12 mouse cellular contexts compared by ENCODE assay signal in the genomic region with DNA sequence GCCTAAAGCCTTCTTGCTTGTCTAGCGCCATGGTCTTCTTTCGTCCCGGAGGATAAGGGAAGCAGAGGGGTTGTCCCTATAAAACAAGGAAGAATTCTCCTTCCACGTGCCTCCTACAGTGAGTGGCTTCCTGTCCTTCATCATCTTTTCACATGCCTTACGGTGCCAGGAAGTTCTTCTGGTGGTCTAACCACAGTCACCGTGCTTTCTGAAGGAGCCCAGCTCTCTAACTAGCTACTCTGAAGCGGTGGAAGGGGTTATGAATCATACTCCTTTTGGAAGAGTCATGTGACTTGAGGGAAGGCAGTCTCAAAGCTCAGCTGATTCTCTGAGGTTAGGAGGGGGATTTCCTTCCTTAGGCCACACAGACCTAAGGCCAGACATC. TPM values are rescaled to one million over a fixed set of nuclear protein-coding genes. Genes with fewer than 3 reads are reported as not detected.
DNase-seq lines count a peak whose midpoint lies in the region; ATAC-seq lines count a peak whose summit lies in the region.
"Had no signal": no experiment of that assay in that cellular context is flagged by ENCODE, and none has a peak within 500 bp of the region (broad histone marks: within the 10 kb centered on the region; RNA-seq: fewer than 3 reads in every experiment).

No protein-coding gene starts in this region.

- no peak; the same call in 1 of the 2 replicates for ATAC-seq in heart, embryonic 16.5 days (replicated peaks; ENCODE audit: extremely low read depth, insufficient read depth, low FRiP score)
- no peak for ATAC-seq in liver, embryonic 16.5 days (ENCODE audit: low read depth)
- ATAC-seq: hindbrain, postnatal 0 days had no signal

- H3K27ac ChIP-seq in heart, embryonic 16.5 days (ENCODE audit: low read length), result peak overlapping the region; percentile 39; the same call in 1 of the 2 replicates
- peak overlapping the region; percentile 61 for H3K27ac ChIP-seq in liver, embryonic 16.5 days (ENCODE audit: low read length)
- H3K27ac ChIP-seq: hindbrain, postnatal 0 days; limb, embryonic 10.5 days had no signal

- no peak overlapping the region for H3K9ac ChIP-seq in heart, embryonic 16.5 days (ENCODE audit: low read length)
- H3K9ac ChIP-seq in liver, embryonic 16.5 days (ENCODE audit: low read depth, low read length), result no peak overlapping the region

- no peak for DNase-seq in heart, adult 11 months
- peak; percentile 29 for DNase-seq in 3T3-L1 (ENCODE audit: low read depth, low spot score)
- peak; percentile 68 for DNase-seq in T-cell, adult 2 months (ENCODE audit: low spot score)
- no peak for DNase-seq in gastrocnemius, postnatal 10 days
- no peak for DNase-seq in testis, postnatal 14 days (ENCODE audit: low spot score)
- no peak for DNase-seq in adrenal gland, adult 2 months
- DNase-seq: cerebellum, postnatal 14 days; kidney, postnatal 36 days had no signal

- no peaks in the 10 kb centered on the region for H3K36me3 ChIP-seq in heart, embryonic 16.5 days (ENCODE audit: control insufficient read depth, insufficient read depth)
- H3K36me3 ChIP-seq in liver, embryonic 16.5 days (ENCODE audit: control insufficient read depth, insufficient read depth), result no peaks in the 10 kb centered on the region; the same call in 1 of the 2 replicates
- H3K36me3 ChIP-seq: limb, embryonic 10.5 days had no signal

- H3K9me3 ChIP-seq in heart, embryonic 16.5 days (replicated peaks; ENCODE audit: control insufficient read depth, low read length), result no peaks in the 10 kb centered on the region
- no peaks in the 10 kb centered on the region; the same call in 1 of the 2 replicates for H3K9me3 ChIP-seq in liver, embryonic 16.5 days (replicated peaks; ENCODE audit: control insufficient read depth, low read length)
- H3K9me3 ChIP-seq: limb, embryonic 10.5 days had no signal

- H3K4me3 ChIP-seq in heart, embryonic 16.5 days (ENCODE audit: low read length), result no peak overlapping the region
- H3K4me3 ChIP-seq in liver, embryonic 16.5 days (ENCODE audit: low read depth, low read length), result no peak overlapping the region
- H3K4me3 ChIP-seq: limb, embryonic 10.5 days had no signal

- WGBS in heart, embryonic 16.5 days, result 57% methylated on average over 7 of the region's 7 CpGs
- 14% methylated on average over 7 of the region's 7 CpGs for WGBS in liver, embryonic 16.5 days (ENCODE audit: insufficient replicate concordance)

- H3K27me3 ChIP-seq in heart, embryonic 16.5 days (ENCODE audit: control insufficient read depth, insufficient read depth, low read length), result no peaks in the 10 kb centered on the region
- no peaks in the 10 kb centered on the region for H3K27me3 ChIP-seq in liver, embryonic 16.5 days (ENCODE audit: control insufficient read depth, insufficient read depth, low read depth, low read length)

- H3K4me2 ChIP-seq in heart, embryonic 16.5 days (ENCODE audit: low read depth, low read length), result peak overlapping the region; percentile 4; the same call in 1 of the 2 replicates
- H3K4me2 ChIP-seq in liver, embryonic 16.5 days (ENCODE audit: low read depth, low read length), result peak overlapping the region; percentile 7; the same call in 1 of the 2 replicates

- no peaks in the 10 kb centered on the region for H3K4me1 ChIP-seq in heart, embryonic 16.5 days (ENCODE audit: control insufficient read depth, insufficient read depth, low read length)
- peaks cover 5% of the 10 kb centered on the region; the same call in 1 of the 2 replicates for H3K4me1 ChIP-seq in liver, embryonic 16.5 days (ENCODE audit: control insufficient read depth, low read depth, low read length)
- H3K4me1 ChIP-seq: limb, embryonic 10.5 days had no signal

RNA-seq across cellular contexts. Expression of gene Vav1, which starts 11.8 kb away (rescaled TPM):
- 6.6 and 13.5 TPM in 2 replicates for polyA plus RNA-seq in heart, embryonic 16.5 days (2015; fragmentation: Nextera tagmentation; extraction: Ambion mirVana)
- 13.7 and 14.4 TPM in 2 replicates for polyA plus RNA-seq in liver, embryonic 16.5 days (2015; fragmentation: Nextera tagmentation; extraction: Ambion mirVana)
- 1 to 10 TPM; 1.5 to 2.4 TPM for total RNA-seq in gastrocnemius, postnatal 10 days (2021)
- 1 to 10 TPM; 2.0 to 4.3 TPM for total RNA-seq in adrenal gland, adult 2 months (2021)
- 1.1 and 1.3 TPM in 2 replicates for polyA plus RNA-seq in adrenal gland, adult 2 months (2012; rRNA removed)

RNA-seq across cellular contexts. Expression of gene Trip10, which starts 41.4 kb away (rescaled TPM):
- polyA plus RNA-seq in heart, embryonic 16.5 days (2015; fragmentation: Nextera tagmentation; extraction: Ambion mirVana), result 47.8 TPM in 2 replicates
- 10.4 TPM in 2 replicates for polyA plus RNA-seq in liver, embryonic 16.5 days (2015; fragmentation: Nextera tagmentation; extraction: Ambion mirVana)
- total RNA-seq in gastrocnemius, postnatal 10 days (2021), result 10 to 100 TPM; 69.1 to 74.4 TPM
- total RNA-seq in adrenal gland, adult 2 months (2021), result 10 to 100 TPM; 44.5 to 51.5 TPM
- 25.2 and 28.2 TPM in 2 replicates for polyA plus RNA-seq in adrenal gland, adult 2 months (2012; rRNA removed)

RNA-seq across cellular contexts. Expression of gene Gpr108, which starts 42.4 kb away (rescaled TPM):
- polyA plus RNA-seq in heart, embryonic 16.5 days (2015; fragmentation: Nextera tagmentation; extraction: Ambion mirVana), result 28.9 and 30.3 TPM in 2 replicates
- polyA plus RNA-seq in liver, embryonic 16.5 days (2015; fragmentation: Nextera tagmentation; extraction: Ambion mirVana), result 11.4 and 12.6 TPM in 2 replicates
- total RNA-seq in gastrocnemius, postnatal 10 days (2021), result 10 to 100 TPM; 22.0 to 23.8 TPM
- 10 to 100 TPM; 85.1 to 89.5 TPM for total RNA-seq in adrenal gland, adult 2 months (2021)
- 79.7 and 82.5 TPM in 2 replicates for polyA plus RNA-seq in adrenal gland, adult 2 months (2012; rRNA removed)

Comparison
In these comparisons a context has a peak if more than half of its experiments do, and no peak if none do; other contexts are left out.
1. DNase-seq: peak in 3T3-L1 (single experiment) and T-cell, adult 2 months (single experiment); none in heart, adult 11 months (single experiment), gastrocnemius, postnatal 10 days (single experiment), testis, postnatal 14 days (single experiment) and adrenal gland, adult 2 months (single experiment).